Mouse (Mus musculus): Measurements from ENCODE around the gene Cenpt. TPM values are rescaled to one million over a fixed set of nuclear protein-coding genes. Genes with fewer than 3 reads are reported as not detected.

The Cenpt gene
- polyA plus RNA-seq, 1 experiment: 15.7 TPM

DNA sequence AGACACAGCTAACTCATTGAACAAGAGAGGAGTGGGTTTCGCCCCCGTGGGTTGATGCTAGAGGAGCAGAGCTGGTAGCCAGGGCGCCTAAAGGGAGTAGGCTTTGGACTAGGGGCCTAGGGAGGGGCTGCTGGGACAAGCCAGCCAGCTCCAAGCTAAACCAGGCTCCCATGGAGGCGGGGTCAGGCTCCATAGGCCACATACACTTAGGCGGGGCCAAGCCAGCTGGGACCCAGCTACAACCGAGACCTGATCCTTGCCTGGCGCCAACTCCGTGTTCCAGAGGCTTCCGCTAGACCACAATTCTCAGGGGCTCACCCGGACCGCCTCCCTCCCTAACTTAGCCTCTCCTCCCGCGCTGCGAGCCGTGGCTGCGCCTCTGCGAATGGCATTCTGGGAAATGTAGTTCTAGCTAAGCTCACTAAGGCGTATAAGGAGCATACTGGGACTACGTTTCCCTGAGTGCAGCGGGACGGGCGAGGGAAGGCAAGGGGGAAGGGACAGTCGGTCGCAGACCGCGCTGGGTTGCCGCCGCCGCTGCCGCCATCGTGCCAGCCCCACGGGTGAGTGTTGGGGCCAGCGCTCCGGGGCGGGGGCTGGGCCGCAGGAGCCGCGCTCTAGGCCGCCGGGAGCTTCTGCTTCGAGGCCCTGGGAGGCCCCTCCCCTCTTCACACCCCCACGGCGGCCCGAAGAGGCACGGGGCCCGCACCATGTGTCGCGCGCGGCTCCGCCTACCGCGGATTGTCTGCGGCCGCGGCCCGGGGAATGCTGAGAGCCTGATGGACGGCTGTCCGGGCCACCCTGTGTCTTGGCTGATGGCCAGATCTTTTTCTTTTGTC is 7.3 kb upstream of the Cenpt start, which contains the start of gene Nutf2:
Nutf2 (plus strand) TSS at position 438 of the 839 bp plus-strand sequence.
- Histone ChIP-seq H3K36me3 (ENCODE audit: control insufficient read depth, insufficient read depth, low read length) (no peaks in the 10 kb centered on the region), H3K4me1 (ENCODE audit: control insufficient read depth, insufficient read depth, low read length) (peaks cover 8% of the 10 kb centered on the region), H3K27ac (ENCODE audit: control insufficient read depth, insufficient read depth, low read depth, low read length) (peak within 1 kb of the TSS; percentile 87), H3K4me3 (ENCODE audit: control insufficient read depth, low read depth, low read length) (peak within 1 kb of the TSS; percentile 88), H3K27me3 (ENCODE audit: control insufficient read depth, insufficient read depth, low read length) (no peaks in the 10 kb centered on the region)
- TF ChIP-seq POLR2A (IDR thresholded peaks at IDR 0.05; ENCODE audit: control insufficient read depth, low read depth, low read length) (peak; percentile 71), CTCF (IDR thresholded peaks at IDR 0.05; ENCODE audit: control insufficient read depth, insufficient read depth, insufficient replicate concordance, low read depth, low read length) (no peak)

DNA sequence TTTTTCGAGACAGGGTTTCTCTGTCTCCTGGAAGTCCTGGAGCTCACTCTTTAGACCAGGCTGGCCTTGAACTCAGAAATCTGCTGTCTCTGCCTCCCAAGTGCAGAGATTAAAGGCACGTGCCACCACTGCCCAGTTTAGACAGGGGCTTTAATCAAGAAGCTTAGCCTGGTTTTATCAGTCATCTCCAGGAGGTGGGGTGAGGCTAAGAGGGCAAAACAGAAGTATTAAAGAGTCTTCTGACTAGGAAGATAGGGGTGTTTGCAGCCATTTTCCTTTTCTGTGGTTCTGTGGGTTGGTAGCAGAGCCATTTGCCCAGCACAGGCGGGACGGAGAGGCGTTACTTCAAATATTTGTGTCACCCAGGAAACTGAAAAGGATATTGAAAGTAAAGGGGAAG is 6.2 kb upstream of the Cenpt start:
- Histone ChIP-seq H3K27me3 (ENCODE audit: control insufficient read depth, insufficient read depth, low read length) (no peaks in the 10 kb centered on the region), H3K4me1 (ENCODE audit: control insufficient read depth, insufficient read depth, low read length) (peaks cover 9% of the 10 kb centered on the region), H3K4me3 (ENCODE audit: control insufficient read depth, low read depth, low read length) (no peak overlapping the region), H3K36me3 (ENCODE audit: control insufficient read depth, insufficient read depth, low read length) (no peaks in the 10 kb centered on the region), H3K27ac (ENCODE audit: control insufficient read depth, insufficient read depth, low read depth, low read length) (no peak overlapping the region)
- TF ChIP-seq POLR2A (IDR thresholded peaks at IDR 0.05; ENCODE audit: control insufficient read depth, low read depth, low read length): no peak
- no peak for TF ChIP-seq CTCF (IDR thresholded peaks at IDR 0.05; ENCODE audit: control insufficient read depth, insufficient read depth, insufficient replicate concordance, low read depth, low read length)

DNA sequence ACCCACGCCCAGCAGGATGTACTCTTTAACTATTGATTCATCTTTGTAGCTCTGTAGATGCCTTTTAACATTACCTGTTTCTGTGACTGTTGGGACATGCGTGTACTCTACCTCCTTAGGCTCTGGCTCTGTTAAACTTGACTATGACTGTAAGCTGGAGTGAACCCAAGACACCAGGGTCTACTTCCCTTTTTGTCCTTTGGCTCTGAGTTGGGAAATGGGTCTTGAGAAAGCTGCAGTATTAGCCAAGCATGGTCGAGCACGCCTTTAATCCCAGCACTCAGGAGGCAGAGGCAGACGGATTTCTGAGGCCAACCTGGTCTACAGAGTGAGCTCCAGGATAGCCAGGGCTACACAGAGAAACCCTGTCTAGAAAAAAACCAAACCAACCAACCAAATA is 5.4 kb upstream of the Cenpt start:
- H3K4me1 ChIP-seq (ENCODE audit: control insufficient read depth, insufficient read depth, low read length): peaks cover 10% of the 10 kb centered on the region
- no peak overlapping the region for H3K4me3 ChIP-seq (ENCODE audit: control insufficient read depth, low read depth, low read length)
- H3K27me3 ChIP-seq (ENCODE audit: control insufficient read depth, insufficient read depth, low read length): no peaks in the 10 kb centered on the region

DNA sequence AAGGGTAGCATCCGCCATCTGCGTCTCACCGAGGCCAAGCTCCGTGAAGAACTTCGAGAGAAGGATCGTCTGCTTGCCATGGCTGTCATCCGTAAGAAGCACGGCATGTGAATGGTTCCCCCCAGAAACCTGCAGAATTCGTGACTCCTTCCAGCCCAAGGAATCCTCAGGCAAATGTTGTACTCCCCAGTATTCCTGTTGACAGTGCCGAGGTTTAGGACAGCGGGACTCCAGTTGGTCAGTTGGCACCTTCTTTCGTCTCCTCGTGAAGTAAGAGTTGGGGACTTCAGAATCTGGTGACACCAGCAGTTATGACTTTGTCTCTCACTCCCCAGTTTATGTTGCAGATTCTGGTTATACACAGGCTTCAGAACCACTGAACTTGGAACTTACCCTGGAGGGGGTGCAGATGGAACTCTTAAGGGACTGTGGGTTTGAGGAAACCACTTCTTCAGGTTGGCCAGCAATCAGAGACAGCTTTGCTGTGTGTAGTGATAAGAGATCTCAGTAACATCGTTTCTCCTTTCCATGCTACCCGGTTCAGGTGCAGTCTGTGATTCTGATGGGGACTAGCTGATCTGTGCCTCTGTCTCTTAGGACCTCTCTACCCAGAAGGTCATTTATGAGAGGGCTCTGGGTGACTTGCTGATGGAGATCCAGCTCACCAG is 3.2 kb upstream of the Cenpt start:
- TF ChIP-seq CTCF (IDR thresholded peaks at IDR 0.05; ENCODE audit: control insufficient read depth, insufficient read depth, insufficient replicate concordance, low read depth, low read length) (no peak), POLR2A (IDR thresholded peaks at IDR 0.05; ENCODE audit: control insufficient read depth, low read depth, low read length) (no peak)
- Histone ChIP-seq H3K36me3 (ENCODE audit: control insufficient read depth, insufficient read depth, low read length) (no peaks in the 10 kb centered on the region), H3K4me1 (ENCODE audit: control insufficient read depth, insufficient read depth, low read length) (peaks cover 10% of the 10 kb centered on the region)

More for the DNA sequence above, 5.4 kb upstream of the Cenpt start:
- TF ChIP-seq CTCF (IDR thresholded peaks at IDR 0.05; ENCODE audit: control insufficient read depth, insufficient read depth, insufficient replicate concordance, low read depth, low read length): no peak
- TF ChIP-seq POLR2A (IDR thresholded peaks at IDR 0.05; ENCODE audit: control insufficient read depth, low read depth, low read length): no peak
- H3K27ac ChIP-seq (ENCODE audit: control insufficient read depth, insufficient read depth, low read depth, low read length): no peak overlapping the region
- H3K36me3 ChIP-seq (ENCODE audit: control insufficient read depth, insufficient read depth, low read length): no peaks in the 10 kb centered on the region

DNA sequence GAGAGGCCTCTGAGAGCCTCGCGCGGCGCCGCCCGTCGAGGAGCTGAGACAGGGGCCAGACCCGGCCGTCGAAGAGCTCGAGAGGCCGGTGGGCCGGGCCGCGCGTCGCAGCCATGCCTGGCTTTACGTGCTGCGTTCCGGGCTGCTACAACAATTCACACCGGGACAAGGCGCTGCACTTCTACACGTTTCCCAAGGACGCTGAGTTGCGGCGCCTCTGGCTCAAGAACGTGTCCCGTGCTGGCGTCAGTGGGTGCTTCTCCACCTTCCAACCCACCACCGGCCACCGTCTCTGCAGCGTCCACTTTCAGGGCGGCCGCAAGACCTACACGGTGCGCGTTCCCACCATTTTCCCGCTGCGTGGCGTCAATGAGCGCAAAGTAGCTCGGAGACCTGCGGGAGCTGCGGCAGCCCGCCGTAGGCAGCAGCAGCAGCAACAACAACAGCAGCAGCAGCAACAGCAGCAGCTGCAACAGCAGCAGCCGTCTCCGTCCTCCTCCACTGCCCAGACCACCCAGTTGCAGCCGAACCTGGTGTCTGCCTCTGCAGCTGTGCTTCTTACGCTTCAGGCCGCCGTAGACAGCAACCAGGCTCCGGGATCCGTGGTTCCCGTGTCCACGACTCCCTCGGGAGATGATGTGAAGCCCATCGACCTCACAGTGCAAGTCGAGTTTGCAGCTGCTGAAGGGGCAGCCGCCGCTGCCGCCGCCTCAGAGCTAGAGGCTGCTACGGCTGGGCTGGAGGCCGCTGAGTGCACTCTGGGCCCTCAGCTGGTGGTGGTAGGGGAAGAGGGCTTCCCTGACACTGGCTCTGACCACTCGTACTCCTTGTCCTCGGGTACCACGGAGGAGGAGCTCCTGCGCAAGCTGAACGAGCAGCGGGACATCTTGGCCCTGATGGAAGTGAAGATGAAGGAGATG is 2.4 kb upstream of the Cenpt start:
- peak overlapping the region; percentile 94 for H3K4me3 ChIP-seq (ENCODE audit: control insufficient read depth, low read depth, low read length)
- TF ChIP-seq POLR2A (IDR thresholded peaks at IDR 0.05; ENCODE audit: control insufficient read depth, low read depth, low read length): 0 out of 2 replicates have a peak, but pooled peaks have one; percentile 16
- no peak for TF ChIP-seq CTCF (IDR thresholded peaks at IDR 0.05; ENCODE audit: control insufficient read depth, insufficient read depth, insufficient replicate concordance, low read depth, low read length)
- H3K4me1 ChIP-seq (ENCODE audit: control insufficient read depth, insufficient read depth, low read length): peaks cover 12% of the 10 kb centered on the region

More for the DNA sequence above, 3.2 kb upstream of the Cenpt start:
- H3K27me3 ChIP-seq (ENCODE audit: control insufficient read depth, insufficient read depth, low read length): no peaks in the 10 kb centered on the region
- H3K4me3 ChIP-seq (ENCODE audit: control insufficient read depth, low read depth, low read length): peak overlapping the region; percentile 94
- no peak overlapping the region for H3K27ac ChIP-seq (ENCODE audit: control insufficient read depth, insufficient read depth, low read depth, low read length)

DNA sequence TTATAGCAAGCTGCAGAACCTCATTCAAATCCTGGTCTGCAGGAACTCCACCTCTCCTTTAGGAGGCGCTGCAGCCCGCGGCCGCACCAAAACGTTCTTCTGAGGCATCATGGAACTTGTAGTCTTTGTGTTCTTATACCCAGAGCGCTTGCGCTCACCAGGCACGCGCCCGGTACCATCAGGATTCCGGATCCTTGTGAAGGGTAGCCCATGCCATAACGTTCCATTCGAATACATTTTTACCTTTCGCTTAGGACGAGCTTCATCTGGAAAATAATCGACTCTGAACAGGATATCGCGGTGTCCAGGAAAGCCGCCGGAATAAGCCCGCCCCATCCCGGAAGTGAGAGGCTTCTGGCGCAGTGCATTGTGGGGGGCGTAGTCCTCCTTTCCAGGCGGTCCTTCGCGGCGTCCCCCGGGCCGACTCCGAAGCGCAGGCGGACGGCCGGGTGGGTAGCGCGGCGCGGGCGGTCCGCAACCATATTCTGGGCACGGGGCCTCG is 1.7 kb upstream of the Cenpt start, which contains the start of gene Thap11:
Thap11 (plus strand) TSS at position 418 of the 502 bp plus-strand sequence.
- Histone ChIP-seq H3K4me1 (ENCODE audit: control insufficient read depth, insufficient read depth, low read length) (peaks cover 12% of the 10 kb centered on the region), H3K27me3 (ENCODE audit: control insufficient read depth, insufficient read depth, low read length) (no peaks in the 10 kb centered on the region), H3K27ac (ENCODE audit: control insufficient read depth, insufficient read depth, low read depth, low read length) (peak within 1 kb of the TSS; percentile 92), H3K36me3 (ENCODE audit: control insufficient read depth, insufficient read depth, low read length) (no peaks in the 10 kb centered on the region), H3K4me3 (ENCODE audit: control insufficient read depth, low read depth, low read length) (peak within 1 kb of the TSS; percentile 94)
- peak; percentile 16; the same call in 1 of the 2 replicates for TF ChIP-seq POLR2A (IDR thresholded peaks at IDR 0.05; ENCODE audit: control insufficient read depth, low read depth, low read length)
- TF ChIP-seq CTCF (IDR thresholded peaks at IDR 0.05; ENCODE audit: control insufficient read depth, insufficient read depth, insufficient replicate concordance, low read depth, low read length): peak; percentile 96; the same call in 1 of the 2 replicates

More for the DNA sequence above, 2.4 kb upstream of the Cenpt start:
- Histone ChIP-seq H3K27me3 (ENCODE audit: control insufficient read depth, insufficient read depth, low read length) (no peaks in the 10 kb centered on the region), H3K27ac (ENCODE audit: control insufficient read depth, insufficient read depth, low read depth, low read length) (peak overlapping the region; percentile 92), H3K36me3 (ENCODE audit: control insufficient read depth, insufficient read depth, low read length) (no peaks in the 10 kb centered on the region)

Data from testis, adult 2 months (tissue).